Mouse (Mus musculus): Measurements from ENCODE around the gene Samd4.

DNA sequence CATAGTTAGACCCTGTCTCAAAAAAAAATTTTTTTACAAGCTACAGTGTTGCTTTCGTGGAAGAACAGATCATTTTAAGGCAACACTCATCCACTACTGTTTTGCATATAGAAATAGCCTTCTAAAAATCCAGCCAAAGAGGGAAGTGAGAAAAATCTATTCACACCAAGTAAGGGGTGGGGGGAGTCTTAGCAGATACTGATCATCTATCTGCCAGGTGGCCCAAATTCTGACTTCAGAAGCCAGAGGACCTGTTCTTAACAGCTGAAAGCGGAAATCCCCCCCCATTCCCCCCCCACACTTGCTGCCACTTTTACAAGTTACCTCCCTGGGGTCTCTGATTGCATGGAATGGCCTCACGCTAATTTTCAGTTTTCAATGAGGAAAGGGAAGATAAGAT is 203.5 kb downstream of the Samd4 start:
- TF ChIP-seq POLR2A (IDR thresholded peaks at IDR 0.05; ENCODE audit: extremely low read depth, insufficient read depth, low read length) (no peak), CTCF (IDR thresholded peaks at IDR 0.05; ENCODE audit: low read depth, low read length) (no peak)
